Mouse (Mus musculus): ENCODE measurements around the gene Kit. TPM values are rescaled to one million over a fixed set of nuclear protein-coding genes. Genes with fewer than 3 reads are reported as not detected.
A peak's percentile ranks its signal among the peaks of the same experiment; 100 is the strongest.

Kit gene
- polyA plus RNA-seq (2012; rRNA removed), result 4.3 and 9.8 TPM in 2 replicates

- no peak within 1 kb of the TSS for H3K27ac ChIP-seq (ENCODE audit: insufficient read depth, low read depth, low read length)
- no peaks in the 10 kb centered on the region for H3K36me3 ChIP-seq (ENCODE audit: control insufficient read depth, insufficient read depth, low read length)
- peaks cover 7% of the 10 kb centered on the region for H3K4me1 ChIP-seq (ENCODE audit: control insufficient read depth, insufficient read depth, insufficient read length, low read length)
- WGBS, result under 1% methylated on average over 65 of the region's 65 CpGs
- H3K27me3 ChIP-seq (ENCODE audit: control insufficient read depth, insufficient read depth, low read length), result peaks cover 7% of the 10 kb centered on the region
- H3K4me3 ChIP-seq (ENCODE audit: low read depth, low read length), result peak within 1 kb of the TSS; percentile 70
- no peak; the same call in 1 of the 2 replicates for TF ChIP-seq POLR2A (IDR thresholded peaks at IDR 0.05; ENCODE audit: low read depth, low read length)
- no peak for TF ChIP-seq CTCF (IDR thresholded peaks at IDR 0.05; ENCODE audit: extremely low read depth, insufficient read length, insufficient replicate concordance, low read depth, low read length)
Observed at GRCm38 (mm10) chr5:75574852-75575566, at the start of gene Kit. Kit (plus strand) TSS chr5:75574916.

- Histone ChIP-seq H3K36me3 (ENCODE audit: control insufficient read depth, insufficient read depth, low read length) (no peaks in the 10 kb centered on the region), H3K27me3 (ENCODE audit: control insufficient read depth, insufficient read depth, low read length) (no peaks in the 10 kb centered on the region), H3K4me3 (ENCODE audit: low read depth, low read length) (no peak overlapping the region), H3K27ac (ENCODE audit: insufficient read depth, low read depth, low read length) (no peak overlapping the region), H3K4me1 (ENCODE audit: control insufficient read depth, insufficient read depth, insufficient read length, low read length) (peaks cover 2% of the 10 kb centered on the region; the same call in 1 of the 2 replicates)
- 55% methylated on average over 3 of the region's 3 CpGs for WGBS
- TF ChIP-seq POLR2A (IDR thresholded peaks at IDR 0.05; ENCODE audit: low read depth, low read length) (no peak), CTCF (IDR thresholded peaks at IDR 0.05; ENCODE audit: extremely low read depth, insufficient read length, insufficient replicate concordance, low read depth, low read length) (no peak)
Observed at GRCm38 (mm10) chr5:75536156-75536555, 38.6 kb upstream of the Kit start.

GRCm38 (mm10) chr5:75537717-75538116 lies 37.0 kb upstream of the Kit start:
- no peak overlapping the region for H3K27ac ChIP-seq (ENCODE audit: insufficient read depth, low read depth, low read length)
- H3K36me3 ChIP-seq (ENCODE audit: control insufficient read depth, insufficient read depth, low read length), result no peaks in the 10 kb centered on the region
- no peak overlapping the region for H3K4me3 ChIP-seq (ENCODE audit: low read depth, low read length)
- 41% methylated on average over 4 of the region's 4 CpGs for WGBS
- peaks cover 2% of the 10 kb centered on the region; the same call in 1 of the 2 replicates for H3K4me1 ChIP-seq (ENCODE audit: control insufficient read depth, insufficient read depth, insufficient read length, low read length)
- no peaks in the 10 kb centered on the region for H3K27me3 ChIP-seq (ENCODE audit: control insufficient read depth, insufficient read depth, low read length)
- TF ChIP-seq CTCF (IDR thresholded peaks at IDR 0.05; ENCODE audit: extremely low read depth, insufficient read length, insufficient replicate concordance, low read depth, low read length), result no peak
- no peak for TF ChIP-seq POLR2A (IDR thresholded peaks at IDR 0.05; ENCODE audit: low read depth, low read length)

- H3K36me3 ChIP-seq (ENCODE audit: control insufficient read depth, insufficient read depth, low read length), result no peaks in the 10 kb centered on the region
Observed at GRCm38 (mm10) chr5:75538458-75538857, 36.3 kb upstream of the Kit start.

GRCm38 (mm10) chr5:75539098-75539497 lies 35.6 kb upstream of the Kit start:
- no peaks in the 10 kb centered on the region for H3K27me3 ChIP-seq (ENCODE audit: control insufficient read depth, insufficient read depth, low read length)
- no peaks in the 10 kb centered on the region for H3K36me3 ChIP-seq (ENCODE audit: control insufficient read depth, insufficient read depth, low read length)
- TF ChIP-seq POLR2A (IDR thresholded peaks at IDR 0.05; ENCODE audit: low read depth, low read length) (no peak), CTCF (IDR thresholded peaks at IDR 0.05; ENCODE audit: extremely low read depth, insufficient read length, insufficient replicate concordance, low read depth, low read length) (no peak)
- peaks cover 2% of the 10 kb centered on the region; the same call in 1 of the 2 replicates for H3K4me1 ChIP-seq (ENCODE audit: control insufficient read depth, insufficient read depth, insufficient read length, low read length)
- no peak overlapping the region for H3K4me3 ChIP-seq (ENCODE audit: low read depth, low read length)
- 17% methylated on average over 6 of the region's 6 CpGs for WGBS
- no peak overlapping the region for H3K27ac ChIP-seq (ENCODE audit: insufficient read depth, low read depth, low read length)

More at GRCm38 (mm10) chr5:75538458-75538857, 36.3 kb upstream of the Kit start:
- Histone ChIP-seq H3K27ac (ENCODE audit: insufficient read depth, low read depth, low read length) (no peak overlapping the region), H3K4me3 (ENCODE audit: low read depth, low read length) (no peak overlapping the region), H3K27me3 (ENCODE audit: control insufficient read depth, insufficient read depth, low read length) (no peaks in the 10 kb centered on the region), H3K4me1 (ENCODE audit: control insufficient read depth, insufficient read depth, insufficient read length, low read length) (peaks cover 2% of the 10 kb centered on the region; the same call in 1 of the 2 replicates)
- 57% methylated on average over 4 of the region's 4 CpGs for WGBS
- TF ChIP-seq CTCF (IDR thresholded peaks at IDR 0.05; ENCODE audit: extremely low read depth, insufficient read length, insufficient replicate concordance, low read depth, low read length) (no peak), POLR2A (IDR thresholded peaks at IDR 0.05; ENCODE audit: low read depth, low read length) (no peak)

GRCm38 (mm10) chr5:75543757-75544156 lies 31.0 kb upstream of the Kit start:
- no peaks in the 10 kb centered on the region for H3K27me3 ChIP-seq (ENCODE audit: control insufficient read depth, insufficient read depth, low read length)
- 45% methylated on average over 3 of the region's 3 CpGs for WGBS
- TF ChIP-seq CTCF (IDR thresholded peaks at IDR 0.05; ENCODE audit: extremely low read depth, insufficient read length, insufficient replicate concordance, low read depth, low read length) (no peak), POLR2A (IDR thresholded peaks at IDR 0.05; ENCODE audit: low read depth, low read length) (no peak)
- no peak overlapping the region for H3K27ac ChIP-seq (ENCODE audit: insufficient read depth, low read depth, low read length)
- H3K4me1 ChIP-seq (ENCODE audit: control insufficient read depth, insufficient read depth, insufficient read length, low read length), result peaks cover 4% of the 10 kb centered on the region; the same call in 1 of the 2 replicates
- H3K36me3 ChIP-seq (ENCODE audit: control insufficient read depth, insufficient read depth, low read length), result no peaks in the 10 kb centered on the region
- H3K4me3 ChIP-seq (ENCODE audit: low read depth, low read length), result no peak overlapping the region

- Histone ChIP-seq H3K27ac (ENCODE audit: insufficient read depth, low read depth, low read length) (no peak overlapping the region), H3K36me3 (ENCODE audit: control insufficient read depth, insufficient read depth, low read length) (no peaks in the 10 kb centered on the region), H3K27me3 (ENCODE audit: control insufficient read depth, insufficient read depth, low read length) (no peaks in the 10 kb centered on the region), H3K4me3 (ENCODE audit: low read depth, low read length) (no peak overlapping the region), H3K4me1 (ENCODE audit: control insufficient read depth, insufficient read depth, insufficient read length, low read length) (peaks cover 4% of the 10 kb centered on the region; the same call in 1 of the 2 replicates)
- 49% methylated on average over 14 of the region's 14 CpGs for WGBS
- no peak for TF ChIP-seq POLR2A (IDR thresholded peaks at IDR 0.05; ENCODE audit: low read depth, low read length)
Observed at GRCm38 (mm10) chr5:75544472-75545264, 30.0 kb upstream of the Kit start.
